Mouse (Mus musculus) myocyte (in vitro differentiated cells): Measurements from ENCODE around the gene Dnajb12.

ENCODE experiments used
- E2F4 ChIP-seq: IDR thresholded peaks from one replicate; pipeline ENCODE4 v1.6.1; 2011; ENCODE audit warnings: mild to moderate bottlenecking, control low read depth, moderate library complexity; ENCODE audit not compliant: insufficient read depth
- MAX ChIP-seq: IDR thresholded peaks from one replicate; pipeline ENCODE4 v1.6.1; 2011; ENCODE audit warnings: low read depth, mild to moderate bottlenecking, control low read depth
- MYOD1 ChIP-seq, 3 experiments: IDR thresholded peaks; one replicate each; pipeline ENCODE4 v1.6.1; 2011; ENCODE audit warnings: control low read depth in 2 of 3, low read depth in 2 of 3, mild to moderate bottlenecking in 2 of 3, moderate library complexity in 1 of 3; ENCODE audit not compliant: insufficient read length in 2 of 3, control insufficient read depth in 1 of 3
- MYOG ChIP-seq, 3 experiments: IDR thresholded peaks; one replicate each; pipeline ENCODE4 v1.6.1; 2011; ENCODE audit warnings: control low read depth in 2 of 3, low read depth in 2 of 3, mild to moderate bottlenecking in 2 of 3; ENCODE audit not compliant: insufficient read length in 2 of 3, control insufficient read depth in 1 of 3, insufficient read depth in 1 of 3
- POLR2A ChIP-seq: IDR thresholded peaks from one replicate; pipeline ENCODE4 v1.6.1; 2011; ENCODE audit warnings: low read depth, mild to moderate bottlenecking, control low read depth, moderate library complexity; ENCODE audit not compliant: insufficient read length
- SRF ChIP-seq: IDR thresholded peaks from one replicate; pipeline ENCODE4 v1.6.1; 2011; ENCODE audit warnings: low read depth; ENCODE audit not compliant: control insufficient read depth, insufficient read length
- TCF12 ChIP-seq: IDR thresholded peaks from one replicate; pipeline ENCODE4 v1.6.1; 2011; ENCODE audit warnings: mild to moderate bottlenecking, control low read depth; ENCODE audit not compliant: poor library complexity, insufficient read depth, severe bottlenecking
- USF1 ChIP-seq: IDR thresholded peaks from one replicate; pipeline ENCODE4 v1.6.1; 2011; ENCODE audit warnings: low read depth, mild to moderate bottlenecking, control low read depth, moderate library complexity

DNA sequence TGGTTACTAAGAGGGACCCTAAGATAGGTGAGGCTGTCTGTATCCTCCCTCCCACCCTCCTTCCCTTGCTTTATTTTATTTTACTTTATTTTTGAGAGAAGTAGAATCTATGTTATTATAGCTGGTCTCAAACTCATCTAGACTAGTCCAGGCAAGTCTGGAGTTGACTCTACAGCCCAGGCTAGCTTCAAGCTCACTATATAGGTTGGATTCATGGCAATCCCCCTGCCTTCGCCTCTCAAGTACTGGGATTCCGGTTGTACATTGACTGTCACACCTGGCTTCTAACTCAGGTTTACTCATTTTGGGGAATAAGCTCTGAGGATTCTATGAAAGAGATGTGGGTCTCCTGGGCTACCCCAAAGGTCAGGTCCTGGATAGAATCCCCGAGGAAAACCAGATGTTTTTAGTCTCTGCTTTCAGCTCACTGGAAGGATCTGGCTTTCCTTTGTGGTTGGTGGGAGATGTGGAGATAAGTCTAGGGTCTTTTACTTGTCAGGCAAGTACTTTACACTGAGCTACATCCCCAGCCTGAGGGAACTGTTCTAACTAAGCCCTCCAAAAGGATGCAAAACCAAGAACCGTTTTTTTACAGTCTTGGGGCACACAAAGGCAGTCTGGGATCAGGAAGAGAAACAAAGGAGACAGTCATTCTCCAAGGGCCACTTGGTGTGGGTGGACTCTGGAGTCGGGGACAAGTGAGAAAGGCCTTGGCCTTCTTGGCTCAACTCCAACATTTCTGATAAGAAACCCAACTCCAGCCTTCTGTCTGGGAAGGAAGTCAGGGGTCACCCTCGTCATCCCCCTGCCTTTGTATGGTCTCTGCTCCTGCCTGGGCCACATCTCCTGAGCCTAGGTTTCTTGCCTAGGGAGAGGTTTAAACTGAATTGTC, 69.3 kb downstream of the Dnajb12 start:
- TF ChIP-seq POLR2A (peak; percentile 53), USF1 (no peak), MYOD1 (IDR thresholded peaks at IDR 0.05; ENCODE audit: control insufficient read depth in 1 of 3, insufficient read length in 2 of 3, low read depth in 2 of 3) (no peak), E2F4 (no peak), SRF (no peak), MYOG (IDR thresholded peaks at IDR 0.05; ENCODE audit: control insufficient read depth in 1 of 3, insufficient read depth in 1 of 3, insufficient read length in 2 of 3, low read depth in 2 of 3) (no peak), MAX (no peak), TCF12 (no peak)
